Mouse (Mus musculus): ENCODE measurements at regions not wholly inside any gene's neighbourhood (a gene's known extent, or its start where the extent isn't known, plus 50 kb on each side); places are given as distances from the start of the nearest gene placed in this dataset.

- H3K79me2 ChIP-seq (ENCODE audit: control insufficient read depth, insufficient read depth, low read length, poor library complexity) = no peaks in the 10 kb centered on the region
- no peak overlapping the region for H3K27ac ChIP-seq (ENCODE audit: control insufficient read depth, low read depth, low read length)
- no peak overlapping the region for H3K4me3 ChIP-seq (ENCODE audit: control insufficient read depth in 1 of 2, insufficient read depth in 1 of 2, low read depth in 2 of 2, low read length in 2 of 2)
- H3K9ac ChIP-seq (ENCODE audit: control insufficient read depth, low read depth, low read length, poor library complexity, severe bottlenecking) = no peak overlapping the region
- DNase-seq (ENCODE audit: low read depth, low spot score) = no peak
- H3K36me3 ChIP-seq (ENCODE audit: control insufficient read depth in 1 of 2, insufficient read depth in 2 of 2, low read length in 2 of 2) = no peaks in the 10 kb centered on the region
- H3K27me3 ChIP-seq (ENCODE audit: control insufficient read depth in 1 of 2, insufficient read depth in 2 of 2, low read length in 2 of 2) = no peaks in the 10 kb centered on the region
- TF ChIP-seq HCFC1 (IDR thresholded peaks at IDR 0.05; ENCODE audit: low read depth, low read length) (no peak), ELF1 (IDR thresholded peaks at IDR 0.05; ENCODE audit: low read depth, low read length) (no peak), RCOR1 (IDR thresholded peaks at IDR 0.05; ENCODE audit: low read depth, low read length) (no peak), UBTF (IDR thresholded peaks at IDR 0.05; ENCODE audit: borderline replicate concordance, insufficient read depth, low read depth, low read length) (no peak), POLR2AphosphoS5 (IDR thresholded peaks at IDR 0.05; ENCODE audit: borderline replicate concordance, low read depth, low read length) (no peak), KAT2A (conservative IDR thresholded peaks at IDR 0.05; ENCODE audit: low read depth, low read length) (no peak), E2F4 (IDR thresholded peaks at IDR 0.05; ENCODE audit: borderline replicate concordance, low read depth, low read length) (no peak), MYB (IDR thresholded peaks at IDR 0.05; ENCODE audit: low read depth, low read length) (no peak), GATA1 (IDR thresholded peaks at IDR 0.05; ENCODE audit: low read depth, low read length) (no peak)
- no peaks in the 10 kb centered on the region for H3K9me3 ChIP-seq (replicated peaks; ENCODE audit: insufficient read depth, low read length)
- H3K4me1 ChIP-seq (ENCODE audit: control insufficient read depth in 1 of 2, insufficient read depth in 2 of 2, low read length in 2 of 2) = no peaks in the 10 kb centered on the region
These were observed 254.4 kb upstream of the Plpp4 start for GRCm38 (mm10) chr7:129002419-129002818.

GRCm38 (mm10) chr7:129003150-129003549 lies 253.7 kb upstream of the Plpp4 start:
- no peaks in the 10 kb centered on the region for H3K27me3 ChIP-seq (ENCODE audit: control insufficient read depth in 1 of 2, insufficient read depth in 2 of 2, low read length in 2 of 2)

GRCm38 (mm10) chr7:129016353-129016752 lies 240.5 kb upstream of the Plpp4 start:
- H3K79me2 ChIP-seq (ENCODE audit: control insufficient read depth, insufficient read depth, low read length, poor library complexity) = no peaks in the 10 kb centered on the region
- no peaks in the 10 kb centered on the region for H3K4me1 ChIP-seq (ENCODE audit: control insufficient read depth in 1 of 2, insufficient read depth in 2 of 2, low read length in 2 of 2)
- TF ChIP-seq POLR2AphosphoS2 (IDR thresholded peaks at IDR 0.05; ENCODE audit: low read length) (no peak), KAT2A (conservative IDR thresholded peaks at IDR 0.05; ENCODE audit: low read depth, low read length) (no peak), UBTF (IDR thresholded peaks at IDR 0.05; ENCODE audit: borderline replicate concordance, insufficient read depth, low read depth, low read length) (no peak), ZKSCAN1 (IDR thresholded peaks at IDR 0.05; ENCODE audit: low read depth, low read length) (no peak), RAD21 (IDR thresholded peaks at IDR 0.05; ENCODE audit: low read depth, low read length) (no peak), TBP (IDR thresholded peaks at IDR 0.05; ENCODE audit: low read depth, low read length) (no peak)
- no peaks in the 10 kb centered on the region for H3K9me3 ChIP-seq (replicated peaks; ENCODE audit: insufficient read depth, low read length)
- no peak overlapping the region for H3K9ac ChIP-seq (ENCODE audit: control insufficient read depth, low read depth, low read length, poor library complexity, severe bottlenecking)
- H3K27ac ChIP-seq (ENCODE audit: control insufficient read depth, low read depth, low read length) = no peak overlapping the region
- H3K27me3 ChIP-seq (ENCODE audit: control insufficient read depth in 1 of 2, insufficient read depth in 2 of 2, low read length in 2 of 2) = no peaks in the 10 kb centered on the region
- H3K4me3 ChIP-seq (ENCODE audit: control insufficient read depth in 1 of 2, insufficient read depth in 1 of 2, low read depth in 2 of 2, low read length in 2 of 2) = no peak overlapping the region
- no peak for DNase-seq (ENCODE audit: low read depth, low spot score)
- no peaks in the 10 kb centered on the region for H3K36me3 ChIP-seq (ENCODE audit: control insufficient read depth in 1 of 2, insufficient read depth in 2 of 2, low read length in 2 of 2)

More at GRCm38 (mm10) chr7:129003150-129003549, 253.7 kb upstream of the Plpp4 start:
- Histone ChIP-seq H3K4me1 (ENCODE audit: control insufficient read depth in 1 of 2, insufficient read depth in 2 of 2, low read length in 2 of 2) (no peaks in the 10 kb centered on the region), H3K79me2 (ENCODE audit: control insufficient read depth, insufficient read depth, low read length, poor library complexity) (no peaks in the 10 kb centered on the region), H3K9me3 (replicated peaks; ENCODE audit: insufficient read depth, low read length) (no peaks in the 10 kb centered on the region), H3K27ac (ENCODE audit: control insufficient read depth, low read depth, low read length) (no peak overlapping the region), H3K4me3 (ENCODE audit: control insufficient read depth in 1 of 2, insufficient read depth in 1 of 2, low read depth in 2 of 2, low read length in 2 of 2) (no peak overlapping the region), H3K9ac (ENCODE audit: control insufficient read depth, low read depth, low read length, poor library complexity, severe bottlenecking) (no peak overlapping the region), H3K36me3 (ENCODE audit: control insufficient read depth in 1 of 2, insufficient read depth in 2 of 2, low read length in 2 of 2) (no peaks in the 10 kb centered on the region)
- no peak for DNase-seq (ENCODE audit: low read depth, low spot score)
- TF ChIP-seq RAD21 (IDR thresholded peaks at IDR 0.05; ENCODE audit: low read depth, low read length) (no peak), ZC3H11A (IDR thresholded peaks at IDR 0.05; ENCODE audit: low read depth, low read length) (no peak), MYC (IDR thresholded peaks at IDR 0.05; ENCODE audit: low read depth, low read length) (no peak), BHLHE40 (IDR thresholded peaks at IDR 0.05; ENCODE audit: borderline replicate concordance, low read depth, low read length) (no peak), TAL1 (IDR thresholded peaks at IDR 0.05; ENCODE audit: low read length) (no peak), MEF2A (IDR thresholded peaks at IDR 0.05; ENCODE audit: extremely low read depth, insufficient replicate concordance, low read depth, low read length, poor library complexity, severe bottlenecking) (no peak), MAX (IDR thresholded peaks at IDR 0.05; ENCODE audit: low read length) (no peak), ZNF384 (IDR thresholded peaks at IDR 0.05; ENCODE audit: low read depth, low read length) (no peak), GABPA (IDR thresholded peaks at IDR 0.05; ENCODE audit: low read depth, low read length) (no peak), POLR2AphosphoS5 (IDR thresholded peaks at IDR 0.05; ENCODE audit: borderline replicate concordance, low read depth, low read length) (no peak), SMC3 (IDR thresholded peaks at IDR 0.05; ENCODE audit: low read depth, low read length) (no peak), HCFC1 (IDR thresholded peaks at IDR 0.05; ENCODE audit: low read depth, low read length) (no peak), MAFK (IDR thresholded peaks at IDR 0.05; ENCODE audit: borderline replicate concordance, low read depth, low read length) (no peak), SIN3A (IDR thresholded peaks at IDR 0.05; ENCODE audit: low read length) (no peak), CHD2 (IDR thresholded peaks at IDR 0.05; ENCODE audit: low read length) (no peak)

All from MEL (cell line).